Mouse (Mus musculus): ENCODE measurements around the gene Zbtb38. TPM values are rescaled to one million over a fixed set of nuclear protein-coding genes. Genes with fewer than 3 reads are reported as not detected.

Zbtb38 gene
- total RNA-seq, 2 experiments from 2014 or later = 22.9 to 33.8 TPM

DNA sequence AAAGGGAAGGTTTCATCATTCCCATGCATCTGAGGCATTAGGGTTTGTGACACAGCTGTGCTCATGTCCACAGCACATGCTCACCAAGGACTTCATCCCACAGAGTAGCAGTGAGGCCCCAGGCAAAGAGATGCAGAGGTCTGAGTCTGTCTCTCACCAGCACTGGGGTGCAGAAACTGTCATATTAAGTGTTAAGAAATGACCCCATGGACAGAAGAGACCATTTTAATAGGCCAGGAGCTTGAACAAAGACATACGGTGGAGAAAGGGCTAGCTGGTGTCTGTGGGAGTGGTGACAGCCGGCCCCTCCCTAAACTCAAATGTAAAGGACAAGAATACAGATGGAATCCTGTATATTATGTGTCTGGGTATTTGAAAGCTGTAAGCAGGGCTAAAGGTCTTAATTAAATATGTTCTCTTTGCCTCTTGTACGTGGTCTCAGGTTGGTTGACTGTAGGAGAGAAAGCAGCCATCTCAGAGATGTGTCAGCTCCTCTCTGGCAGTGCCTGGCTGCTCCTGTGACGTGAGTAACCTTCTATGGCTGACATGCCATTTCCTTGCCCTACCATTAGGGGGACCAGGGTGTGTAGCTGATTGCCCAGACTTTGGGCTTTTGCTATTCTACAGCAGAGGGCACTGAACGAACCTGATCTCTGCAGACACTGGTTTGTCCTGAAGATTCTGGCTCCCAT is 77.4 kb downstream of the Zbtb38 start:
- Histone ChIP-seq H3K27ac (0 out of 2 replicates have a peak overlapping the region, but pooled peaks have one; percentile 7), H3K4me3 (no peak overlapping the region)
- peak; percentile 76 for TF ChIP-seq CTCF (IDR thresholded peaks at IDR 0.05)
- intact Hi-C loops (cut with DNase I) = loop anchor here (2.0 kb wide), 1 partner anchor 84 kb away; no protein-coding TSS in a partner anchor
- DNase-seq = peak; percentile 69

DNA sequence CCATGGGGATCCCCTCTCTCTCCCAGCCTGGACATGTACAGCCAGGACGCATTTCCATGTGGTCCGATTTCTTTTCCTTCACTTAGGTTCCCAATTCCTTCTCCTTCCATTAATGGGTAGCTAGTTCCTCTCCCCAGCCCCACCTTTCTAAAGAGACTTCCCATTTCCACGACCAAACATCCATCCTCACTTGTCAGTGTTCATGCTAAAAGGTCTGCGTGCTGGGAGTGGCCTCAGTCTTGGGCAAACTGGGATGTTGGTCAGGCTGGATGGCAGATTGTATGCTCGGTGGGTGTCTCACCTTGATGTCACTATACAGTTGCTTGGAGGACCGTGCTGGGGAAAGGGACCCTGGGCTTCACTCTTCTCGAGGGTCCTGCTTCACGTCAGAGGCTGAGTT is 78.3 kb downstream of the Zbtb38 start:
- DNase-seq = no peak
- Histone ChIP-seq H3K27ac (no peak overlapping the region), H3K4me3 (no peak overlapping the region)
- intact Hi-C loops (cut with DNase I) = loop anchor here (2.0 to 5.0 kb wide), 2 partner anchors 84 to 102 kb away; no protein-coding TSS in a partner anchor
- TF ChIP-seq CTCF (IDR thresholded peaks at IDR 0.05) = no peak

DNA sequence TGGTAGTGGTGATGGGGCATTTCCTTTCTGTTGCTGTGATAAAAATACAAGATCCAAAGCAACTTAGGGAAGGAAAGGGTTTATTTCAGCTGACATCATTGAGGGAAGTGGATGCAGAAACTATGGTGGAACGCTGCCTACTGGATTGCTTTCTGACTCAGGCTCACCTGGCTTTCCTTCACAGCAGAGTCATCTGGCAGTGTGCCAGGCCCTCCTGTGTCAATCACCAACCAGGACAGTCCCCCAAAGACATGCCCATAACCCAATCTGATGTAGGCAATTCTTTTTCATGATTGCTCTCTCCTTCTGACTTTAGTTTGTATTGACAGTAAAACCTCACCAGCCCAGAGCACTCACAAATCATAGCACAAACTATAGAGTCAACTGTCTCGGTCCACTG is 80.2 kb downstream of the Zbtb38 start:
- Histone ChIP-seq H3K4me3 (no peak overlapping the region), H3K27ac (no peak overlapping the region)
- TF ChIP-seq CTCF (IDR thresholded peaks at IDR 0.05) = no peak
- intact Hi-C loops (cut with DNase I) = loop anchor here (5.0 kb wide), 1 partner anchor 100 kb away; no protein-coding TSS in a partner anchor
- DNase-seq = no peak

DNA sequence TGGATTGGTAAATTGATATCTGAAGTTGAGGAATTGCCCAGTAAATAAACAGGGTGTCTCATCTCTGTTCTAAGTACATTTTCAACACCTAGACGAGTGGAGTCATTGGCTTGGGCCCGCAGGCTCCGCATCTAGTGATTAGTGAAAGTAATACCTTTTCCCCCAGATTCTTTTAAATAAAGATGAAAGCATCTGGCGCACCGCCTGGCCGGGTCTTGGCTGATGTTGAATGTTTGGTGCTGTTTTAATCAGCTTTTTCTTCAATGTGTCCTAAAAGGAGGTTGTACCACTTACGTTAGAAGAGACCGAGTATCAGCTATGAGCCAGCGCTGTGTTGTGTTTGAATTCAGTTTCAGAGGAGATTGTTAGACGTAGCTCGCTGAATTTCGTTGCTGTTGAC is 81.4 kb downstream of the Zbtb38 start:
- intact Hi-C loops (cut with DNase I) = loop anchor here (5.0 kb wide), 1 partner anchor 99 kb away; no protein-coding TSS in a partner anchor
- DNase-seq = no peak
- H3K4me3 ChIP-seq = no peak overlapping the region
- no peak for TF ChIP-seq CTCF (IDR thresholded peaks at IDR 0.05)
- no peak overlapping the region for H3K27ac ChIP-seq

DNA sequence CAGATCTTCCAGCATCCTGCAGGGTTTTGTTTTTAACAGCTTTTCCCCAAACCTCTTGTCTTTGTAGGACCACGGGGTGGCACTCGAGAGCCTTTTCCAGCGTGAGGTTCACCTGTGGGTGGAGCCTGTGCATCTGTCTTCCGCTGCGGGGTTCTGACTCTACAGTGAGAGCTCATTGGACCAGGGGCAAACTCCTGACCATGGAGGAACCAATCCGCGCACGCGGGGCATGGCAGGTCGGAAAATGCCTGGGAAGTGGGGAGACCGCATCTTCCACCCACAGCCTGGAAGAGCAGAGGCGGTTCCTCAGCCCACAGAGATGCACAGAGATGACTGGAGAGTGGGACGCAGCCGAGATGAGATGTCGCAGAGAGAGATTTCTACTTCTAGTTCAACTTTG is 82.8 kb downstream of the Zbtb38 start:
- Histone ChIP-seq H3K27ac (peak overlapping the region; percentile 85), H3K4me3 (peak overlapping the region; percentile 72)
- intact Hi-C loops (cut with DNase I) = loop anchor here (2.0 to 5.0 kb wide), 2 partner anchors 98 to 149 kb away; no protein-coding TSS in a partner anchor
- DNase-seq = peak; percentile 95
- TF ChIP-seq CTCF (IDR thresholded peaks at IDR 0.05) = peak; percentile 94; the same call in 1 of the 2 replicates

DNA sequence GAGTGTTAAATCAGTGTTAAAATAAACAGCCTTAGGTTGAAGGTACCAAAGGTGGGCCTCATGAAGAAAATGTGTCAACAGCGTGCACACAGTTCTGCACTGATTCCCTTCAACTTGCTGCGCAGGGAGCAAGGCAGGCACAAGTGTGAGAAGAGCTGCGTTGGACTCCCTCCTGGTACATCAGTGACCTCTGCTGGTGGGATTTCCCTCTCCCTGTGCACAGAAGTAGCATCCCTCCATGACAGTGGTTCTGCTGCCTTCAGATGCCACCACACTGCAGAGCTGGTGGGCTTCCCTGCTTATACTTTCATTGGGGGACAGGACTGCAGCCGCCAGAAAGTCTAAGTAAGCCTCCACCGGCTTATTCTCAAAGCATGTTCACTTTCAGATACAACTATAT is 84.0 kb downstream of the Zbtb38 start:
- intact Hi-C loops (cut with DNase I) = loop anchor here (2.0 kb wide), 1 partner anchor 150 kb away; no protein-coding TSS in a partner anchor
- Histone ChIP-seq H3K27ac (no peak overlapping the region), H3K4me3 (no peak overlapping the region)
- TF ChIP-seq CTCF (IDR thresholded peaks at IDR 0.05) = peak; percentile 65
- DNase-seq = peak; percentile 59

DNA sequence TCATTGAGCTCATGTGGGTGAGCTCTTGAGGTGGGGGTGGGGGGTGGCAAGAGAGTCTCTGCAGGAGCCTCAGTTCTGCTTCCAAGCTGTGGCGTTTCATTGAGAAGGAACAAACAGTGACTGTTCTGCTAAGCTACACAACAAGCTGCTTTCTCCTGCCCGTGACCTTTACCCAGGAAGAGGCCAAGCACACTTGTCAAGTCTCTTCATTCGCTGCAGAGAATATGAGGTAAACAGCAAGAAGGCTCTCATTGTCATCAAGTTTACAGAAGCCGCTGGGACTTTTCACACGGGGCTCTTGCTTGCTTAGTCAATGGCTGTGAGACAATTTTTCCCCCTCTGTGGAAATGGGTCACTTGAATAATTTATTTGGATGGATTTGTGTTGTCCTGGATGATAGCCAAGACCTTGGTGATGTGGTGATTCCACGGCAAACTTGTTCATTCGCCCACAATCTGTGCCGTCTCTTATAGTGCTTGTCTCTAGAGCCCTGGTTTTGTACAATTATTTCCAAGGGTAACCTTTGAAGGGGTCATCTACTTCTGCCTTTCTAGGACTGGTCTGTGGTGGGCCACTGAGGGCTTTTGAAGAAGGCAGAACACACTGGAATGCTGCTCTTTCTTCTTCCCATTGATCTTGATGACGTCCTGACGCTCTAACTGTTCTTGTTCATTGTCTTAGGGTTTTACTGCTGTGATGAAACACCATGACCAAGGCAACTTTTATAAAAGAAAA is 92.0 kb downstream of the Zbtb38 start:
- intact Hi-C loops (cut with DNase I) = no loop called here
- TF ChIP-seq CTCF (IDR thresholded peaks at IDR 0.05) = no peak
- no peak for DNase-seq
- Histone ChIP-seq H3K27ac (no peak overlapping the region), H3K4me3 (no peak overlapping the region)

DNA sequence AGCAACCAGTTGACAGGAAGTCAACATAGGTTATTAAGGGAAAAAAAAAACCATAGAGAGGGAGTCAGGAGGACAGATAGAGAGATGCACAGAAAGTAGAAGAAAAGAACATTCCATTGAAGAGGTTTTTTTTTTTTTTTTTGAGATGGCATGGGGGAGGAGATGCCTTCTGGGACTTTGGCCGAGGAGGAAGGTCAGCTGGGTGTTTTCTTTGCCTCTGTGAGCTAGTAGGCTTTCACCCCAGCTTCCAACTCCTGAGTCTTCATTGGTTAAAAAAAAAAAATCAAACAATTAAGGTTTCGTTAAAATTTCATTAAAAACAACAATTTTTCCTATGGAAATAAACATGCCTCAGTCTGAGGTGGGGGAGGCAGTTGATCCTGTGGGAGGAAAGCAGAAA is 92.8 kb downstream of the Zbtb38 start:
- no peak for DNase-seq
- Histone ChIP-seq H3K27ac (no peak overlapping the region), H3K4me3 (no peak overlapping the region)
- intact Hi-C loops (cut with DNase I) = no loop called here
- no peak for TF ChIP-seq CTCF (IDR thresholded peaks at IDR 0.05)

DNA sequence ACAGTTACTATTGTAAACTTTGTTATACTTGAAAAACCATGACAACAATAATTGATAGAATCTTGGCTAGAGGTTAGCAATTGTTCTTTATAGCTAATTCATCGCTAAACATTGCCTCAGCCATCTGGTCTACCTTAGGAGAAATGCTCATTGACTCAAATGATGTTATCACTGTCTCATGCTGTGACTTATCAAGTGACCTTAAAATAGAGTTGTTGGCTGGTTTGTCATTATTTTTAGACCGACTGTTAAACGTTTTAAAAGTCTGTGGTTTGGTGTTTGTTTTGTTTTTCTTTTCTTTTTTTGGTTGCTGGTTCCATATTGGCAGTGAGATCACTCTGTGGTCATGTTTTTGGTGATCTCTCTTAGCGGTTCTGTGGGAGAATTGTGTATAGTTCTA is 99.1 kb downstream of the Zbtb38 start:
- Histone ChIP-seq H3K27ac (no peak overlapping the region), H3K4me3 (no peak overlapping the region)
- no peak for TF ChIP-seq CTCF (IDR thresholded peaks at IDR 0.05)
- intact Hi-C loops (cut with DNase I) = loop anchor here (1.0 kb wide), 1 partner anchor 79 kb away; no protein-coding TSS in a partner anchor
- no peak for DNase-seq

DNA sequence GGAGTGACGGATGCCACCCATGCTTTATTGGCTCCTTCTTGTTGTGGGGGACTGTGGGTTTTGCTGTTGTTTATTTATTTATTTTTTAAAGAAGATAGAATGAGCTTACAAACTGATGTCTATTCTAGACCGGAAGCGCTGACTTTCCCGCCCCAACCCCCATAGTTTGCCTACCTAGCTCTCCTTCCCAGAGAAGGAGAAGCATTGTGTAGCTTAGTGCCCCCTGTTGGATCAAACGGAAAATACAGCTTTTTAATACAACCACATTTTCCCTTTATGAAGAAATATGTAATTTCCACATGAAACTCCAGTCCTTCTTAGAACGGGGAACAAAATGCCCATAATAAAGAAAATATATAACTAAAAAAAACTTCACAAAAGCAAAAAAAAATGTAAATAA is 99.9 kb downstream of the Zbtb38 start:
- no peak for DNase-seq
- no peak overlapping the region for H3K27ac ChIP-seq
- TF ChIP-seq CTCF (IDR thresholded peaks at IDR 0.05) = peak; percentile 70
- intact Hi-C loops (cut with DNase I) = loop anchor here (1.0 kb wide), 1 partner anchor 78 kb away; no protein-coding TSS in a partner anchor
- H3K4me3 ChIP-seq = no peak overlapping the region

DNA sequence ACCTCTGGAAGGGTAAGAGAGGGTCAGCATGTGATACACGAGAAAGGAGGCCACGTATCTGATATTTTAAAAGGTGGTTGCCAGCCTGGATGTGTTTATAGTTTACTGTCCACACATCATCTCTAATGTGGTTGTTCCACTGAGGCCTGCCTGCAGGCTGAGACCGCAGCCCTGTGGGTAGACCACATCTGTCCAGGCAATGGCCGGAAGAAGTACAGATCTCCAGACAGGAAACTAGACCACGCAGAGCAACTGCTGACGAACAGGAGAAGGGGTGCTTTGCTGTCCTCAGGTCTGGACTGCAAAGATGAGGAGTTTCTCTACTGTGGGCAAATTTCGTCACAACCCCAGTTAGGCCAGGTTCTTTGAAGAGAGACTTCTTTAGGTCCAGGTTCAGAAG is 101.8 kb downstream of the Zbtb38 start:
- TF ChIP-seq CTCF (IDR thresholded peaks at IDR 0.05) = no peak
- no peak overlapping the region for H3K27ac ChIP-seq
- no peak overlapping the region for H3K4me3 ChIP-seq
- intact Hi-C loops (cut with DNase I) = no loop called here
- DNase-seq = no peak

DNA sequence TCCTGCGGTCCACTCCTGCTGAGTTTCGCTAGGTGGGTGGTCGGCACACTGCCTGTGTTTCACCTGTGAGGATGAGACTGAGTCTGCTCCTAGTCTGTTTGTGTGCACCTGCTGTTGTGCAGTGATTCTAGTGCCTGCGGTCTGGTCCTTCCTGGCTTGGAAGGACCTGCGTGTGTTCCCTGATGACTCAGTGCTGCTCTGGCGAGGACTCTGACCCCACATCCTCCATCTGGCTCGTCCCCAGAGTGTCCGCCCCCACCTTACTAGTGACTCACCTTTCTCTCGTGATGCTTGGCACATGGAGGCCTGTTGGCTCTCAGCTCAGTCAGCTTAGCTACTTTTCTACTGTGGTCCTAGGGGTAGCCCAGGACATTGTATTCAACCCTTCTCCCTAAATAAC is 102.7 kb downstream of the Zbtb38 start:
- intact Hi-C loops (cut with DNase I) = no loop called here
- Histone ChIP-seq H3K4me3 (no peak overlapping the region), H3K27ac (no peak overlapping the region)
- DNase-seq = no peak
- TF ChIP-seq CTCF (IDR thresholded peaks at IDR 0.05) = no peak

DNA sequence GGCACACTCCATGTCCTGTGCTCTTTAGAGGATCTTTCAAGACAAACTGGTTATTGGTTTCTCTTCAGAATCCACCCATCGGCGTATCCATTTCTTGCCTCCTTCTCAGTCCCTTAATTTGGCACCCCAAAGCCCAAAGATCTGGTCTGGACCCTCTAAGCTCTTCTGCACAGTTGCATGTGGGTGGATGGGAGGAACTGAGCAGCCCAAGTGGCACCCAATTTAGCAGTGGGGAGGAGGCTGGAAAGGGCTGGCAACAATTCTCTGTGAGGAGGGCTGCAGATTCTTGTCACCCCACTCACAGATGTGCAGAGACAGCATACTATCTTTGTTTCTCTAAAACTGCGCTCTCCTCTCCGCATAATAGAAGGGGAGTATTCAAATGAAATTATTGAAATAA is 103.3 kb downstream of the Zbtb38 start:
- intact Hi-C loops (cut with DNase I) = no loop called here
- no peak overlapping the region for H3K4me3 ChIP-seq
- no peak for DNase-seq
- H3K27ac ChIP-seq = no peak overlapping the region
- no peak for TF ChIP-seq CTCF (IDR thresholded peaks at IDR 0.05)

Measured in gastrocnemius, adult 2 months (tissue).